Mouse (Mus musculus) thymus, postnatal 25 days (tissue): ENCODE results near the gene Clcn6.
A peak's percentile ranks its signal among the peaks of the same experiment; 100 is the strongest.

Source experiments
- DNase-seq: peaks from one replicate; pipeline ENCODE4 v3.0.0; 2022

Gene Clcn6

GRCm38 (mm10) chr4:147985205-147986132 is 53.2 kb downstream of the Clcn6 start, which contains the start of gene Nppb:
Gene Nppb, plus strand, starts transcription at chr4:147985788.
- DNase-seq: no peak

- DNase-seq: no peak
Measured at GRCm38 (mm10) chr4:147979441-147979860, 59.2 kb downstream of the Clcn6 start.

- no peak for DNase-seq
Measured at GRCm38 (mm10) chr4:147978391-147978790, 60.2 kb downstream of the Clcn6 start.

- no peak for DNase-seq
Measured at GRCm38 (mm10) chr4:147977726-147978125, 60.9 kb downstream of the Clcn6 start.

- no peak for DNase-seq
Measured at GRCm38 (mm10) chr4:147976237-147976636, 62.4 kb downstream of the Clcn6 start.

- DNase-seq: no peak
Measured at GRCm38 (mm10) chr4:147969337-147969736, 69.3 kb downstream of the Clcn6 start.

- no peak for DNase-seq
Measured at GRCm38 (mm10) chr4:147968816-147969215, 69.8 kb downstream of the Clcn6 start.

GRCm38 (mm10) chr4:147965712-147966111 is 72.9 kb downstream of the Clcn6 start:
- DNase-seq: no peak

GRCm38 (mm10) chr4:147963623-147964022 is 75.0 kb downstream of the Clcn6 start:
- DNase-seq: no peak

- no peak for DNase-seq
Measured at GRCm38 (mm10) chr4:147962781-147963180, 75.8 kb downstream of the Clcn6 start.

- DNase-seq: peak; percentile 67
Measured at GRCm38 (mm10) chr4:147959881-147960831, 78.5 kb downstream of the Clcn6 start.

- no peak for DNase-seq
Measured at GRCm38 (mm10) chr4:147957141-147957540, 81.5 kb downstream of the Clcn6 start.
